Mouse (Mus musculus): ENCODE measurements around the gene Slc25a42.
A peak's percentile ranks its signal among the peaks of the same experiment; 100 is the strongest.

Slc25a42 gene

DNA sequence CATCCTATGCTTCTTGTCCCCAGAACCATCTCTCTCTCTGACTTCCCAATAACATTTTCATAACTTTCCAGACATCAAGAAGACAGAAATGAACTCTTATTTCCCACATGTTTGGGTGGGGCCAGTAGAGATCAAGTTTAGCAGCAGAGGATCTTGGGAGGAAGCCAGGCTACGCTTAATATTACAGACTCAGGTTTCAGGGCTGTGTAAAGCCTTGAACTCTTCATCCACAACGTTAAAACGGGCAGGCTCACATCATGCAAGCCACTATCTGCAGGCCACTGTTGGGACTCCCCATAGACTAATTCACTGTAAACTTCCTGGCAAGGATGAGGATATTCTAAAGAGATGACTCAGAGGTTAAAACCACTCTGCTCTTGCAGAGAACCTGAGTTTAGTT lies 2.3 kb upstream of the Slc25a42 start:
- no peak for DNase-seq

DNA sequence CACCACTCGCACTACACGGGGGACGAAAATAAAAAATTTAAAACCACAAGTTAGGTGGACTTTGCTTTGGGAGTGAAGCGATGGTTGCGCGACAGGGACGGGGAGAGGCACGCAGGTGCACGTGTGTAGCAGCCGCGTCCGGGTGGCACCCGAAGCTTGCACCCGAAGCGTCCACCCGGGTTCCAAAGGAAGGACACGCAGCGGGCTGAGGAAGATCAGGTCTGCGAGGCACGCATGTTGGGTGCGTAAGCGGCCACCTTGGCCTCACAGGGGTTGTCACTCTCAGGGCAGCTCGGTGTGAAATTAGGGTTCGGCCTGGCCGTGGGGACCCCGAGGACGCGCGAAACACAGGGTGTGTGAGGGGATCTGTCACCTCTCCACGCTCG lies 386 bp downstream of the Slc25a42 start:
- DNase-seq, result peak; percentile 61

DNA sequence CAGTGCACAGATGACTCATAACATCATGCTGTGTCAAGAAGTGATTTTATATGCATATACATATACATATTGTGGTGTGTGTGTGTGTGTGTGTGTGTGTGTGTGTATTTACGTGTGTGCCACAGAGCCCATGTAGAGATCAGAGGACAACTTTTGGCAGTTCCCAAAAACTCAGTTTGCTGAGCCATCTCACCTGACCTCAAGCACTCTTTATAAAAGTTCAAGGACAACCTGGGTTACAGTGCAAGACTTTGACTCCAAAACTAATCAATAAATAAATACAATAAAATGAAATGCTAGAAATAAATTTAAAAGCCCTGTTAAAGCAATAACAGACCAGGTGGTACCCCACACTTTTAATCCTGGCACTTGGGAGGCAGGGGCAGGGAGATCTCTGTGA lies 830 bp downstream of the Slc25a42 start:
- DNase-seq, result no peak

DNA sequence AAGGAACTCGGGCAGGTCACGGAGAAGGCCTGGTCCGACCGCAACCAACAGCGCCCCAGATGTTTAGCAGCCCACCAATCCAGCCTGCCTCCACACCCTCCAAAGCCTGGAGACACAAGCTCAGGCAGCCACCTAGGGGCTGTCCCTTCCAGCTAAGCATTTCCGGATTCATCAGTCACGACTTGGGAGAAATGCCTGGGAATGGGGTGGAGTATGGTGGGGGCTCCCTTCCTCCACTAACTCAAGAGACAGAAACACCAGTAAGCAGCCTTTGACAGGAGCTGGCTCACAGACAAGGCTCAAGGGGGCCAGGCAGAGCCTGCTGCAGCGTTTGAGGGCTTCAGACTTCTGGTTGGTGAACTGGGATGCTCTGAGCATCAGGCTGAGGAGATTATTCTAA lies 1.6 kb downstream of the Slc25a42 start:
- DNase-seq, result no peak

DNA sequence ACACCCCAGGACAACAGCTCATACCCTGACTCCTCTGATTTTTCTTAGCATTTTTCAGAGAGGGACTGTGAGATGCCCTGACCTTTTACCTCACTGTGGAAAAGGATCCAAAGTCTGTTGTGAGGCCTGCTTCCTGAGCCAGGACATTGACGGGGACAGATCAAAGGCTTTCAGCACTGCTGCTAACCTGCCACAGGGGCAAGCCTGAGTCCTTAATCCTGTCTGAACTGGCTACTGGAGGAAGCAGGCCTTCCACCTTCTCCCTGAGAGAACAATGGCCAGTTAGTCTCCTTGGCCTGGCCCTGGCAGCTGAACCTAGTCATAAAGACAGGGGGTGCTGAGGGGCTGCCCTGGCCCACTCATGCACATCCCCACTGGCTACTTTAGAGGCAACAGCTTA lies 4.0 kb downstream of the Slc25a42 start:
- no peak for DNase-seq

DNA sequence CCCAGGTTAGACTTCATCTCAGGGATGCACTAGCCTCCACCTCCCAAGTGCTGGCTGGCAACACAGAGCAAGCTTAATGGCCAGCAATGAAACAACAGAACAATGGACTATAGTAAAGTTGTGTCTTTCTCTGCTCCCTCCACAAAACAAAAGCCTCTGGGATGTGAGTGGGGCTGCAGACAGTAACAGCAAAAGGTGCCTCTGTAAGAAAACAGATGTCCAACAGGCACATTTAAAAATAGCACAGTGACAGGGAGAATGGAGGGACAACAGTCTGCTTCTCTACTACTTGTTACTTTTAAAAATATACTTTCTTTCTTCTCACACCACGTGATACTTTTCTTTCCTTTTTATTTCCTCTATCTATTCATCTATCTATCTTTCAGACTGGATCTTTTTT lies 7.3 kb downstream of the Slc25a42 start:
- no peak for DNase-seq

DNA sequence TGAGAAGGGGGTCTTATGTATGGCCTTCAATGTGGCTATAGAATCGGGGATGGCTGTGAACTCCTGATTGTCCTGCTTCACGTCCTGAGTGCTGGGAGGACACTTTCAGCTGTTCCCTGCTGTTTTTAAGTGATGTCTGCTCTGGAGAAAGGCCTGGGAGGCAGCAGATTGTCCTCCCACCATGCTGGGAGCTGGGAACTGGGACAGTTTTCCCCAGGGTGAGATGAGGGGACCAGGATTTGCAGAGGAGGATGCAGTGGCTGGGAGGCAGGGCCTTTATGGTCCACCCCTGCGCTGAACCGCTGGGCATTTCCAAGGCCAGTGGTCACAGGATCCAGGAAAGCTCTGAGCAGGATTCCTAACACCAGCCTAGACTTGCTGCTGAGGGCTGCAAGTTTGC lies 9.0 kb downstream of the Slc25a42 start:
- DNase-seq, result no peak

DNA sequence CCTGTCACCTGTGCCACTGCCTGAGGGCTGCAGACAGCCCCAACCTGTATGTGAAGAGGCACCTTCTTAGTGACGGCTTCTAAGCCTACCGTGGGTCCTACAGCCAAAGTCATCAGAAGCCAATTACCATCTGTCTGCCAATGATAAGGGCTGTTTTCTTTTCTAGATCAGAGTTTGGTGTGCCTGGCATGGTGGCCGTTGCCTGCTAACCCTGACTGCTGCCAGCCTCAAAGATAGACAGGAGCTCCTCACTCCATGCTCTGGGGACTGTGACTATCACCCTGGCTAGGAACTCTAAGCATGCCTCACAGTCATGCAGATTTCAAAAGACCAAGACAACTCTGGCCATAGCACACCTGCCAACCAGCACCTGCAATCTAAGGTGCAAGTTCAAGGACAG lies 10.7 kb downstream of the Slc25a42 start:
- peak; percentile 70 for DNase-seq

DNA sequence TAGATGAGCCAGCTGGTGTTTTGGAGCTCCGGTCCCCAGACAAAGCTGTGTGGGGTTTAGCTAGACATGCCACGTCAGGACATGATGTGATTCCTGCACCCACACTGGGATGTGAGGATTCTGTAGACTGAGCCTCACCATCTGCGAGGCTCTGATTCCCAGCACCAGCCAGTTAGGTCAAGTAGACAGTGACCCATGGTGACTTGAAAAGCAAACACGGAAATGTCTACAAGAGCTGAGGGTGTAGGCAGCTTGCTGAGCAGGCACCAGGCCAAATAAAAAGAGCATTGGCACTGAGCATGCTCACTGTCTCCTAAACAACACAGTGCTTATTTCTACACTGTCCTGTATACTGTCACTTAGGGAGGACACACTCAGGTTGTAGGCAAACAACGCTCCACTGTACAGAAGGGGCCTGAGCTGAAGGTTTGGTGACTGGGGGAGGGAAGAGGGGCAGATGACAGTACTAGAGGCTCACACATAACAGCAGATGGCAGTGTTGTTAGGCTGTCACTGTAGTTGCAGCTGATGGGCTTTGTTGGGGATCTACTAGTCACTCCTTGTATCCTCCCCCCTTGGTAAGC lies 11.9 kb downstream of the Slc25a42 start:
- DNase-seq, result no peak

DNA sequence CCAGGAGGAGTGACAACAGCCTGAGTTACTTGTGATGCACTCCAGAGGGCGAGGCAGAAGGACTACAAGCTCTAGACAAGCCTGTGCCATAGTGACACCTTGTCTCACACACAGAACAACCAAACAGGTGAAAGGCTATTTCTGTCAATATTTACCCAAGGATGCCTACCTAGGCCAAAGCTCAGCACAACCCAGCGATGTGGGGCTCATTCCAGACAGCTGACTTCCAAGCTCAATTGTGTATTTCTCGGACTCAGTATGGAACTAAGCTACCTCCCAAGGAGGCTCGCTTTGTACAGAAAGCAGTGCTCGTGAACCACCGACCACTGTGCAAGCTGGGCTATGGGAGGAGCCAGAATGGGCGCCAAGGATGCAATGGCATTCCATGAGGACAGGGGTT lies 14.5 kb downstream of the Slc25a42 start:
- no peak for DNase-seq

DNA sequence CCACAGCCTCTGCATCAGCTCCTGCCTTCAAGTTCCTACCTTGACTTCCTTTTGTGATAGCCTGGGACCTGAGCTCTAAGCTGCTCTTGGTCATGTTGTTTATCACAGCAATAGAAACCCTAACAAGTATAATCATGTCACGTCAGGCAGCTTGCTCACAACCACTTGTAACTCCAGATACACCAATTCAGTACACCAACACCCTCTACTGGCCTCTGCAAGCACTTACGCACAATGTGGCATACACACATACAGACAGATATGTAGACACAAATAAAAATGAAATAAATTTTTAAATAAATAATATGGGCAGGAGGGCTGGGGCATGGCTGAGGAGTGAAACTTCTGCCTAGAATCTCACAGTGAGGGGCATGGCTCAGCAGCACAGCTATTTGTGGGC lies 16.3 kb downstream of the Slc25a42 start:
- DNase-seq, result no peak

DNA sequence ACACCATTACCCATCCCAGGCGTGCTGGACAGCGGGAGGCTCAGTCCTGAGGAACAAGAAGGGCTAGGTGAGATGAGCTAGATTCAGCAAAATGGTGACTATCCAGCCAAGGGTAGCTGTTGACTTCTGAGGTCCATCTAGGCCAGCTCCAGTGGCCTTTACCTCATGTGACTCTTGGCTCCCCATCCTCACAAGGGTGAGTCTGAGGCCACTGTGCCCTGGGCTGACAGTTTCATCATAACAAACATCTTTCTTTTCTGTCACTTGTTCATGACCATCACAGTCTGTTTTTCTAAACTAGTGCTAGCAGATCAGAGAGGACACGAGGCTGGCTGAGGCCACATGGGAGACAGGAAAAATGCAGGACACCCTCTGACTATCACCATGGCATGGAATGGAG lies 17.9 kb downstream of the Slc25a42 start:
- no peak for DNase-seq

DNA sequence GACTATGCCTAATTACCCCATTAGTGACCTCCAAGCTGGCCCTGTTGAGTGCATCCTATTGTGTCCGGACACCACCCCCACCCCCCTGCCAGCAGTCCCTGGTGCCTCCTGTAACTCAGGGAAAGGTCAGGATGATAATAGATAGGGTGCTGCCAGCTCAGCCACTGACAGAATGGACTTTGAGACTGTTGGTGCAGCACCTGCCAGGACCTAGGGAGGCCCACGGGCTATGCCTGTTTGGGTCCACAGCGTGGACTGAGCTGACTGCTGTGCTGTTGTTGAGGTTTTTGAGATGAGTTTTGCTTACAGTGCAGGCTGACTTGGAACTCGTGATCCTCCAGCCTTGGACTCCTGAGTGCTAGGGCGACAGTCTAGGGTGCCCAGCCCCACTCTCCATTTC lies 18.9 kb downstream of the Slc25a42 start:
- no peak for DNase-seq

DNA sequence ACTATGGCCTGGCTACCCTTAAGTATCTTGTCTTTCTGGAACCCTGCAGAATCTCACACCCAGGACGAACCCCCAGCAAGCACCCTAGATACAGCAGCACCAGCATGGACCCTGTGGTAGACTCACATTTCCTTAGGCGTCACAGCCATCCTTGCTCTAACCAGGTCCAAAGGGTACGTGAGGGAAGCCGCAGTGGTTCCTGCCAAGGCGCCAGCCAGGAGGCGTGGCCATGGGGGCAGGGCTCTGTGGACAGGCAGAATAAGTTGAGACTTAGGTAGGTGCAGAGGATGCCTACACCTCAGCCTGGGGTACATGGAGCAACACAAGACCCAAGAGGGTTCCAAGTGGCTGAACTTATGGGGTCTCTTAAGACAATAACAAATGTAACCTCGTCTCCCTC lies 23.4 kb downstream of the Slc25a42 start:
- DNase-seq, result no peak

DNA sequence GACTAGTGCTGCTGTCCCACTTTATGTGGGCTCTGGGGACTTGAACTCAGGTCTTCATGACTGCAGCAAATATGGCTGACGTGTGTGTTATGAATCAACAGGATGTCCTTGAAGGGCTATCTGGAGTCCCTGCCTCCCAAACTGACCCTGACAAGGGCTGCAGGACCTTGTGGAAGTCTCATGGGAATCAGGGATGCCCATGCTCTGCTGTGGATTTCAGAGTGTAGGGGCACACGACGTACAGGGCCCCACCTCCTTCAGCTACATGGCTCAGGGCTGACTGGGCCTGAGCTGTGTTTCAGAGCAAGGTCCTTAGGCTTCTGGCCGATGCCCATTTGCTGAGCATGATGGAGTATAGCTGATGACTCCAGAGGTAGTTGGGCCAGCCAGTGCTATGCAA lies 28.9 kb downstream of the Slc25a42 start:
- no peak for DNase-seq

DNA sequence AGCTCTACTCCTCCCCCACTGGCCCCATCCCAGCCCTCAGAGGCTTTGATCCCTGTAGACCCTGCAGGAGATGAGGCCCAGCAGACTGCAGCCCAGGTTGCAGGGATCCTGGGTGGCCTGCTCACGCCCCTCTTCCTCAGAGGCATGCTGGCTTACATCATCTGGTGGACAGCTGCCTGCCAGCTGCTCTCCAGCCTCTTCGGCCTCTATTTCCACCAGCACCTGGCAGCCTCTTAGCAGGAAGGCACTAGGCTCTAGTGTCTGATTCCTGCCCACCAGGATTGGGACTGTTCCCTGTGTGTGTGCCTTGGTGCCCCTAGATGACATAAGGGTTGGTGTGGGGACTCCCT lies 30.2 kb downstream of the Slc25a42 start:
- DNase-seq, result no peak

DNA sequence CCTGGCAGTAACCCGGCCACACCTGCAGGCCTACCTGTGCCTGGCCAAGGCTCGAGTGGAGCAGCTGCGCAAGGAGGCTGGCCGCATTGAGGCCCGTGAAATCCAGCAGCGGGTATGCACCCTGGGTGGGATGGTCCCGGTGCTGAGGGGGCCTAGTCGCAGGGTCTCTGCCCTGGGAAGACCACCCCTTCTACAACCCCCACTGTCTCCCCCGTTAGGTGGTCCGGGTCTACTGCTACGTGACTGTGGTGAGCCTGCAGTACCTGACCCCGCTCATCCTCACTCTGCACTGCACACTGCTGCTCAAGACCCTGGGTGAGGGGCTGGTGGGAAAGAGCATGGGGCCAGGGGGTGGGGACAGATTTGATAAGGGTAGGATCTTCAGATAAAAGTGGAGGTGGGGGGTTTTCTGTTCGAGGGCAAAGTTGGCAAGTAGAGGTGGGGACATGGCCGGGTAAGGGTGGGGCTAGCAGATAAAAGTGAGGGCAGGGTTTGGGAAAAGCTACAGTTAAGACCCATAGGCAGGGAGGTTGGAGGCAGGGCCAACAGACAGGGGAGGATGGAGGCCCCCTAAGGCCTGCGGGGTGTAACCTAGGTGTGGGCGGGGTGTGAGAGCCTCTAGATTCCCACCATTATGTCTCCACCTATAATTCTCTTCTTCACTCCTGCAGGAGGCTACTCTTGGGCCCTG lies 30.7 kb downstream of the Slc25a42 start:
- peak; percentile 78 for DNase-seq

DNA sequence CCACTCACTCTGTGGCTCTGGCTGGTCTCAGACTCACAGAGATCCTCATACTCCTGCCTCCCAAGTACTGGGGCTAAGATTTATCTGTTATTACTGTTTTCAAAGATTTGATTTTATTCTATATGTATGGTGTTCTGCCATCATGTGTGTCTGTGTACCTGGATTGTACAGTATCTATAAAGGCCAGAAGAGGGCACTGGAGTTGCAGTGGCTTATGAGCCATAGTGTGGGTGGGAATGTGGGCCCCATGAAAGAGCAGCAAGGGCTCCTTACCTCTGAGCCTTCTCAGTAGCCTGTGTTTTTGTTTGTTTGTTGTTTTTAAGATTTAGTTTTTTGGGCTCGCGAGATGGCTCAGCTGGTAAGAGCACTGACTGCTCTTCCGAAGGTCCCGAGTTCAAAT lies 33.0 kb downstream of the Slc25a42 start:
- DNase-seq, result no peak

DNA sequence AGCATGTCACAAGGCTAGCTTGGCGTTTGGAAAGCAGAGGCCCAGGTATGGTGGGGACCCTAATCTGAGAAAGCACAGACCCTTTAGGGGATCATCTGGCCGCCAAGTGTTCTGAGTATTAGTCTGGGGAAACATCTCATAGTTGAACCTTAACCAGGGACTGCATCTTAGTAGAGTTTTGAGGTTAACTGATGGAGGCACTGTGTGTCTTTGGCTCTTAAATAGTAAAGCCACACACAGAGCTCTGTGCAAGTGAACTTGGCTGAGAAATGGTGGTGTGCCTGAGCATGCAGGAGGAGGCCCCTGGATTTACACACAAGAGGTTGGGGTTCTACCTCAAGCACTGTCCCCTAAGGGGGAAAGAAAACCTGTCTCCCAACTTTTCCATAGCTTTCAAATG lies 33.9 kb downstream of the Slc25a42 start:
- DNase-seq, result no peak

DNA sequence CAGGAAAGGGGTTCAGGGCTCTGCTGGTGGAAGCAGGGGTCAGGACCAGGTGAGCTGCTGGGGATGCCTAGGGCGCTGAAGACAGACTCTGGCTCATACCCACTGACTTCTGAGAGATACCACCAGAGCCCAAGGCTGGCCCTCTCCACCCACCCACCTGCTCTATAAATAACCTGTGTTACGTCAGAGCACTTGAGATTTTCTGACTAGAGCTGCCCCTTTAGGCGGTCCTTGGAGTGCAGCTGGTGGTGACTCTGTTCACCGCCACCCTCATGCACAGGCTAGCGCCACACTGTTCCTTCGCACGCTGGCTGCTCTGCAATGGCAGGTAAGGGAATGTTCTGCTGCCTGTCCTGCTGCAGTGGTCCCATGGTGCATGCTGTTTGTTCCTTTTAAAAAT lies 38.0 kb downstream of the Slc25a42 start:
- no peak for DNase-seq

DNA sequence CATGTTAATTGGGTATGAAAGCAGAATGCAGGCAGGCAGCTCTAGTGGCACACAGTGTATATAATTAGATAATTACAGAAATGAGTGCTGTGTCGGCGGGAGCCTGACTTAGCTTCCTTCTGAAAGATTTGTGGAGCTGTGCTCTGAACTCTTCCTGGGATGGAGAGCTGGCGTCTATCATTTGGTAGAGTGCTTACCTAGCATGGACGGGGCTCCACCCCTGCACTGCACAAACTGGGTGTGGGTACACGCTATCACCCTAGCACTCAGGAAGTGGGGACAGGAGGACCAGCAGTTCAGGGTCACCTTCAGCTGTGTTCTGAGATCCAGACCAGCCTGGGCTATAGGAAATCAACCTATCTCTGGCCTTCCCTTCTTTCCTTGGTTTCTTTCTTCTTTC lies 38.8 kb downstream of the Slc25a42 start:
- peak; percentile 77 for DNase-seq

DNA sequence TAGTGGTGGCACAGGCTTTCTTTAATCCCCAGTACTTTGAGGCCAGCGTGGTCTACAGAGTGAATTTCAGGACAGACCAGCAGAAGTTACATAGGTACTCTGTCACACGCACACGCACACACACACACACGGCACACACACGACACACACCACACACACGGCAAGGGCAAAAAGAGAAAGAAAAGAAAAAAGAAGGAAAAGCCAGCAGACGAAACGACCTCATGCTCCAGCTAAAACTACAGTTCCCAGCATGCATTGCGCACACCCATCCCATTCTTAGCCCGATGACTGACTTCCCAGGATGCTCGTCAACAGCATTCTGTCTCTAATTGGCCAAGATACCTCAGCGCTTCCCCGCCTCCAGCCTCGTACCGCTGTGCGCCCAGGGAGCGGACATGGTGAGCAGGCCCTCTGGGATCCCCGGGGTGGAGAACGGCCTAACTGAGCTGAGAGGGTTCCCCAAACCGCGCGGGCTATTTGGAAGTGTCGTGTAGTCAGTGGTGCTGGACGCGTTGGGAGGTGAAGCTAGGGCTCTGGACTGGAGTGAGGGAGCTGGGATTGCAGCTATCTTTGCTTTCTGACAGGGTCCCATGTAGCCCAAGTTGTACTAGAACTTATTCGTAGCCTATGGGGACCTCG lies 39.9 kb downstream of the Slc25a42 start, which contains the start of gene Tmem161a:
TSS of gene Tmem161a (plus strand) at position 314 of the 639 bp plus-strand sequence.
- peak; percentile 94 for DNase-seq

DNA sequence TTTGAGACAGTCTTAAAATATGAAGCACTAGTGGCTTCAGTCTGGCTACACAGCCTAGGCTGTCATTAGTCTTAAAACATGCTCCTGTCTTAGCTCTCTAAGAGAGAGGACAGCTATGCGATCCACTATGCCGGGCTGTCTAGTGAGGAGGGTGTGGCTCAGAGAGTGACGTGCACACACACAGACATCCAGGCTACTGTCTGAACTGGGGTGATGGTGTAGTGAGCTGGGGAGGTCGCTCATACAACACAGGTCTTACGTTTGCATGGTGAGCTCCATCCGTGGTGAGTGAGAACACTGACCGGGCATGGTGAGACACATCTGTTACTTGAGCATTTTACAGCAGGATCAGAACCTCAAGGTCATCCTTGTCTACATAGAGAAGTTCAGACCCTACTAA lies 40.9 kb downstream of the Slc25a42 start:
- peak; percentile 34 for DNase-seq

DNA sequence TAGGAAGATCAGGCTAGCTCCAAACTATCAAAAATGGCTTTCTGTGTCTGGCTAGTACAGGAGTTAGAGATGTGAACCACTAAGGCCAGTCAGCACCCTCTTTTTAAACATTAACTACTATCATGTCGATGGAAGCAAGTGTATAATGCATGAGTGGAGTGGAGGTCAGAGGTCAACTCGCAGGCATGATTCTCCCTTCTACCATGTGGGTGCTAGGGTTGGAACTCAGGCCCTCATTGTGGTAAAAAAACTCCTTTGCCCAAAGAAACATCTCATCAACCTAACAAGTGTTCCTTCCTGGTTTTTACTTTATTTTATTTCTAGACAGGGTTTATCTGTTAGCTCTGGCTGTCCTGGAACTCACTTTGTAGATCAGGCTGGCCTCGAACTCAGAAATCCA lies 41.4 kb downstream of the Slc25a42 start:
- DNase-seq, result no peak

DNA sequence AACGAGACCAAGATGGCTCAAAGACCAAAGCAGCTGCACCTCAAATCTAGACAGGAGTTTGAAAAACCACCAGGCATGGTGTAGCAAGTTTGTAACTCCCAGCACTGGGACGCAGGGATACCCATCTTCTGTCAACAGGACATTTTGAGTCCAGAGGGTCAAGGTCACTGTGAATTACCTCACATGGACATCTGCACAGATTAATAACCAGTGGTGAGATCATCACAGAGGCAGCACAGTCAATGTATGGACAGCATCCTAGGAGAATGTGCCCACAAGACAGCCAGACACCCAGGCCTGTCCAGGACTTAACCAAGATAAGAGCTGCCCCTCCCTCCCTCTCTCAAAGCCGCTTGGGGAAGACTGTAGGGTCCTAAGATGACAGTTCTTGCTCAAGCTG lies 42.0 kb downstream of the Slc25a42 start:
- DNase-seq, result no peak
